Mouse (Mus musculus) G1E (cell line): ENCODE data around the gene Arsa. TPM values are rescaled to one million over a fixed set of nuclear protein-coding genes. Genes with fewer than 3 reads are reported as not detected.

ENCODE experiments used
- ATAC-seq: 2 replicates; pipeline ENCODE4 v1.8.0; 2016; ENCODE audit warnings: mild to moderate bottlenecking; ENCODE audit not compliant: insufficient number of reproducible peaks, poor library complexity, low FRiP score, severe bottlenecking; ENCODE audit errors: extremely low read depth
- DNase-seq: peaks from one replicate; pipeline ENCODE4 v3.0.0; 2012; ENCODE audit warnings: low spot score
- H3K27me3 ChIP-seq: 2 replicates; pipeline ENCODE4 v1.6.1; 2012; ENCODE audit warnings: mild to moderate bottlenecking, low read length, inconsistent platforms; ENCODE audit not compliant: insufficient read depth
- H3K36me3 ChIP-seq: replicated peaks from 2 replicates; pipeline ENCODE3; 2012; ENCODE audit warnings: mild to moderate bottlenecking, inconsistent platforms
- H3K4me1 ChIP-seq: 2 replicates; pipeline ENCODE4 v1.6.1; 2012; ENCODE audit warnings: low read depth, low read length, inconsistent platforms, mixed read lengths; ENCODE audit not compliant: insufficient read depth
- H3K4me3 ChIP-seq: 2 replicates; pipeline ENCODE4 v1.5.1; 2012; ENCODE audit warnings: low read depth, mild to moderate bottlenecking, inconsistent platforms, low read length, moderate library complexity, mixed read lengths
- H3K9me3 ChIP-seq: replicated peaks from 2 replicates; pipeline ENCODE4 v1.6.1; 2012; ENCODE audit warnings: inconsistent platforms
- CTCF ChIP-seq: IDR thresholded peaks from 2 replicates; pipeline ENCODE4 v1.5.1; 2012; ENCODE audit warnings: low read depth, low read length, inconsistent platforms, mixed read lengths
- GATA1 ChIP-seq: IDR thresholded peaks from 2 replicates; pipeline ENCODE4 v1.6.1; 2012; ENCODE audit warnings: borderline replicate concordance, low read length, inconsistent platforms, mixed read lengths
- GATA2 ChIP-seq: IDR thresholded peaks from 2 replicates; pipeline ENCODE4 v1.6.1; 2012; ENCODE audit warnings: low read depth, low read length, inconsistent platforms, borderline replicate concordance
- POLR2AphosphoS5 ChIP-seq: IDR thresholded peaks from 2 replicates; pipeline ENCODE4 v1.6.1; 2012; ENCODE audit warnings: low read depth, low read length, inconsistent platforms; ENCODE audit not compliant: insufficient replicate concordance
- TAL1 ChIP-seq: conservative IDR thresholded peaks from 2 replicates; pipeline ENCODE4 v1.6.1; 2012; ENCODE audit warnings: low read depth, low read length, inconsistent platforms, mixed read lengths
- polyA plus RNA-seq: library from polyadenylated mRNA; stranded (reverse); fragments of >175 nt; gene quantifications from 2 replicates; pipeline ENCODE4 v1.2.3, GENCODE M21; 2012
- total RNA-seq, 2 experiments: library from RNA; stranded (forward) in 1 of 2; stranded (reverse) in 1 of 2; fragments of 200-1000 nt in 1 of 2; fragments of >200 nt in 1 of 2; fragmentation: Nextera tagmentation in 1 of 2; gene quantifications; 2 replicates each; pipeline ENCODE4 v1.2.3; 2014 to 2017

The Arsa gene
- total and polyA plus RNA-seq, 3 experiments, result 12.8 to 37.5 (median 21.1) TPM

GRCm38 (mm10) chr15:89501321-89501720 is 24.1 kb upstream of the Arsa start:
- DNase-seq (no peak), ATAC-seq (no peak)
- no peak overlapping the region for H3K4me3 ChIP-seq
- H3K27me3 ChIP-seq, result peaks cover 2% of the 10 kb centered on the region; the same call in 1 of the 2 replicates
- no peaks in the 10 kb centered on the region for H3K36me3 ChIP-seq
- no peak for TF ChIP-seq CTCF
- TF ChIP-seq POLR2AphosphoS5, result no peak
- no peak for TF ChIP-seq GATA2
- TF ChIP-seq GATA1, result no peak
- peaks cover 21% of the 10 kb centered on the region for H3K9me3 ChIP-seq
- H3K4me1 ChIP-seq, result no peaks in the 10 kb centered on the region

GRCm38 (mm10) chr15:89500221-89500791 is 23.1 kb upstream of the Arsa start:
- Histone ChIP-seq H3K4me1 (no peaks in the 10 kb centered on the region), H3K4me3 (no peak overlapping the region; the same call in 1 of the 2 replicates), H3K27me3 (peaks cover 2% of the 10 kb centered on the region; the same call in 1 of the 2 replicates), H3K9me3 (peaks cover 21% of the 10 kb centered on the region), H3K36me3 (no peaks in the 10 kb centered on the region)
- TF ChIP-seq GATA1 (no peak), POLR2AphosphoS5 (no peak), TAL1 (no peak), CTCF (no peak), GATA2 (no peak)
- no peak for ATAC-seq
- DNase-seq, result no peak

GRCm38 (mm10) chr15:89499784-89500220 is 22.6 kb upstream of the Arsa start:
- no peak for TF ChIP-seq CTCF
- no peak for TF ChIP-seq GATA1
- TF ChIP-seq GATA2, result no peak
- TF ChIP-seq TAL1, result no peak
- no peak for TF ChIP-seq POLR2AphosphoS5
- H3K4me3 ChIP-seq, result no peak overlapping the region; the same call in 1 of the 2 replicates
- DNase-seq (no peak), ATAC-seq (no peak)
- peaks cover 21% of the 10 kb centered on the region for H3K9me3 ChIP-seq
- peaks cover 2% of the 10 kb centered on the region; the same call in 1 of the 2 replicates for H3K27me3 ChIP-seq
- no peaks in the 10 kb centered on the region for H3K36me3 ChIP-seq
- H3K4me1 ChIP-seq, result no peaks in the 10 kb centered on the region

- Histone ChIP-seq H3K9me3 (peaks cover 21% of the 10 kb centered on the region), H3K4me3 (no peak within 1 kb of the TSS; the same call in 1 of the 2 replicates), H3K4me1 (no peaks in the 10 kb centered on the region), H3K27me3 (peaks cover 2% of the 10 kb centered on the region; the same call in 1 of the 2 replicates), H3K36me3 (no peaks in the 10 kb centered on the region)
- TF ChIP-seq POLR2AphosphoS5, result no peak
- no peak for TF ChIP-seq GATA1
- ATAC-seq (no peak), DNase-seq (no peak)
These were observed 21.9 kb upstream of the Arsa start, which contains the start of gene Shank3 for GRCm38 (mm10) chr15:89498961-89499688. TSS of gene Shank3 (plus strand) at chr15:89499623.

GRCm38 (mm10) chr15:89498049-89498960 is 21.1 kb upstream of the Arsa start:
- H3K27me3 ChIP-seq, result peaks cover 2% of the 10 kb centered on the region; the same call in 1 of the 2 replicates
- no peaks in the 10 kb centered on the region for H3K4me1 ChIP-seq

More at GRCm38 (mm10) chr15:89498049-89498960, 21.1 kb upstream of the Arsa start:
- Histone ChIP-seq H3K4me3 (no peak overlapping the region), H3K9me3 (peaks cover 21% of the 10 kb centered on the region), H3K36me3 (no peaks in the 10 kb centered on the region)
- TF ChIP-seq GATA2, result no peak
- TF ChIP-seq CTCF, result no peak
- no peak for TF ChIP-seq TAL1
- no peak for TF ChIP-seq GATA1
- TF ChIP-seq POLR2AphosphoS5, result no peak
- no peak for ATAC-seq
- DNase-seq, result no peak
